Comparison of ENCODE assay signal across 6 mouse cellular contexts in the genomic region with DNA sequence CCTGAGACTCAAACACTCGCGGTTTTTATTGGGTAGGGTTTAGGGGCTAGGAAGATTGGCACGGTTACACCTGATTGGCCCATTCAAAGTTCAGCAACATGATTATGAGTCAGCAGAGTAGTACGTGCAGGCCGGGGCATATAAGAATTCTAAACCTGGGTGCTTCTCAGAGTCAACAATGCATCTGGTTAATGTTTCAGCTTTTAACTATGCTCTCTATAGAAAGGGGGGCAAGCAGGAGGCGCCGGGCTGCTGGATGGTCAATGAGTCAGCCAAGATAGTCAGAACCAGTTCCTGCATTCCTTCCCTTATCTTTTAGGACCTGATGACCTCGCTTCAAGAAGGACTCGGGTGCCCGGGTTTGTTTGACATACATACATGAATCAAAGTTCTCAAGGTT. TPM values are rescaled to one million over a fixed set of nuclear protein-coding genes. Genes with fewer than 3 reads are reported as not detected.
"Had no signal": no experiment of that assay in that cellular context is flagged by ENCODE, and none has a peak within 500 bp of the region (broad histone marks: within the 10 kb centered on the region; RNA-seq: fewer than 3 reads in every experiment).

No protein-coding gene starts in this region.

RNA-seq across cellular contexts. Expression of a gene that starts 30.5 kb away (rescaled TPM):
- polyA plus RNA-seq: midbrain, embryonic 13.5 days; midbrain, postnatal 0 days; neural tube, embryonic 14.5 days had no signal

RNA-seq across cellular contexts. Expression of a gene that starts 30.6 kb away (rescaled TPM):
- polyA plus RNA-seq: limb, embryonic 12.5 days; midbrain, embryonic 13.5 days; midbrain, postnatal 0 days; neural tube, embryonic 14.5 days; spleen, adult 2 months; testis, adult 2 months had no signal

RNA-seq across cellular contexts. Expression of a gene that starts 39.0 kb away (rescaled TPM):
- polyA plus RNA-seq: limb, embryonic 12.5 days; midbrain, embryonic 13.5 days; midbrain, postnatal 0 days; neural tube, embryonic 14.5 days; spleen, adult 2 months had no signal
